Mouse (Mus musculus) C2C12 (cell line): ENCODE results near the gene Tjap1.

Experiments
- CTCF ChIP-seq: IDR thresholded peaks from one replicate; pipeline ENCODE4 v1.5.1; 2011; ENCODE audit not compliant: control insufficient read depth, insufficient read depth, insufficient read length
- FOSL1 ChIP-seq: IDR thresholded peaks from one replicate; pipeline ENCODE4 v1.8.0; 2011; ENCODE audit warnings: mild to moderate bottlenecking, low read length; ENCODE audit not compliant: poor library complexity, insufficient read depth, severe bottlenecking
- MYOD1 ChIP-seq: IDR thresholded peaks from one replicate; pipeline ENCODE4 v1.6.1; 2011; ENCODE audit warnings: low read depth; ENCODE audit not compliant: control insufficient read depth, insufficient read length
- MYOG ChIP-seq: IDR thresholded peaks from one replicate; pipeline ENCODE4 v1.6.1; 2011; ENCODE audit not compliant: control insufficient read depth, insufficient read length; ENCODE audit errors: extremely low read depth
- USF1 ChIP-seq: IDR thresholded peaks from one replicate; pipeline ENCODE4 v1.6.1; 2011; ENCODE audit warnings: low read depth, mild to moderate bottlenecking, control low read depth, moderate library complexity

GRCm38 (mm10) chr17:46266986-46267385 is 15.8 kb downstream of the Tjap1 start:
- TF ChIP-seq CTCF = no peak
- no peak for TF ChIP-seq USF1
- TF ChIP-seq MYOG = no peak
- no peak for TF ChIP-seq FOSL1
- no peak for TF ChIP-seq MYOD1
